In the genomic region with DNA sequence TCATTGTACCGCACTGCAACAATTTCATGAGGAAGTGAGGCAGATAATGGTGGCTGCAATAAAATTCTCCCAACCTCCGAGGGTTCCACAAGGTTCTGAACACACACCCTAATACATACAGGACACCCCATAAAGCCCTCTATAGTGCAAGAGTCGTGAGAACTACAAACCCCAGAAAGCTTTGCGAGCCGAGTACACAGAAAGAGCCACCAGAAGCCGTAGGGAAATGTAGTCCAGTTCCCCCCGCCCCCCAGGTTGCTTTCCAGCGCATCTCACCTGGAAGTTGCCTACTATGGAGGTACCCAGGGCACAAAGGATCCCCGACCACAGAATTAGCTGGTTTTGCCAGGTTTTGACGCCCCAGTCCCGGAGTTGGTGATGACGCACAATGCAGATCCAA, we compare ENCODE assay signal across 9 mouse cellular contexts. TPM values are rescaled to one million over a fixed set of nuclear protein-coding genes. Genes with fewer than 3 reads are reported as not detected.
DNase-seq lines count a peak whose midpoint lies in the region; ATAC-seq and TF ChIP-seq lines count a peak whose summit lies in the region.
"Had no signal": no experiment of that assay in that cellular context is flagged by ENCODE, and none has a peak within 500 bp of the region (broad histone marks: within the 10 kb centered on the region; RNA-seq: fewer than 3 reads in every experiment).

No protein-coding gene starts in this region.

- H3K9ac ChIP-seq in liver, adult 2 months (ENCODE audit: low read depth, low read length), result 0 out of 2 replicates have a peak overlapping the region, but pooled peaks have one; percentile 51
- H3K9ac ChIP-seq in hindbrain, embryonic 13.5 days, result no peak overlapping the region
- H3K9ac ChIP-seq in limb, embryonic 14.5 days (ENCODE audit: low read depth, low read length, severe bottlenecking), result peak overlapping the region; percentile 40; the same call in 1 of the 2 replicates
- 0 out of 2 replicates have a peak overlapping the region, but pooled peaks have one; percentile 36 for H3K9ac ChIP-seq in midbrain, embryonic 14.5 days (replicated peaks; ENCODE audit: low read length)

- DNase-seq in liver, adult 2 months (ENCODE audit: extremely low read depth, low read depth, low spot score), result no peak
- no peak for DNase-seq in liver
- no peak for DNase-seq in limb, embryonic 14.5 days (ENCODE audit: low spot score)
- DNase-seq in midbrain, embryonic 14.5 days, result peak; percentile 70
- peak; percentile 27 for DNase-seq in thymus, postnatal 25 days
- DNase-seq in urinary bladder, postnatal 36 days (ENCODE audit: low spot score in 2 of 2), result no peak

- TF ChIP-seq CTCF in liver, adult 2 months (IDR thresholded peaks at IDR 0.05; ENCODE audit: low read depth, low read length), result no peak

- peak overlapping the region; percentile 40 for H3K27ac ChIP-seq in liver, adult 2 months (replicated peaks; ENCODE audit: insufficient read depth, low read depth, low read length)
- no peak overlapping the region for H3K27ac ChIP-seq in hindbrain, embryonic 13.5 days
- no peak overlapping the region for H3K27ac ChIP-seq in limb, embryonic 14.5 days (replicated peaks; ENCODE audit: low read depth, low read length)
- H3K27ac ChIP-seq in midbrain, embryonic 14.5 days (replicated peaks; ENCODE audit: low read depth, low read length), result no peak overlapping the region

- H3K79me2 ChIP-seq in liver, adult 2 months (ENCODE audit: control insufficient read depth, insufficient read depth, low read length), result no peaks in the 10 kb centered on the region

- peak; percentile 23; the same call in 1 of the 2 replicates for ATAC-seq in common myeloid progenitor, adult 5-6 weeks (replicated peaks; ENCODE audit: low read depth, poor library complexity, severe bottlenecking)
- peak; percentile 62; the same call in 1 of the 2 replicates for ATAC-seq in hindbrain, embryonic 13.5 days (ENCODE audit: low FRiP score)
- no peak; the same call in 1 of the 2 replicates for ATAC-seq in limb, embryonic 14.5 days (ENCODE audit: low FRiP score, low read depth)
- no peak for ATAC-seq in midbrain, embryonic 14.5 days (ENCODE audit: low FRiP score, low TSS enrichment)

- 33% methylated on average over 12 of the region's 12 CpGs for WGBS in liver, adult 2 months
- 47% methylated on average over 12 of the region's 12 CpGs for WGBS in hindbrain, embryonic 13.5 days
- 36% methylated on average over 12 of the region's 12 CpGs for WGBS in limb, embryonic 14.5 days
- 41% methylated on average over 12 of the region's 12 CpGs for WGBS in midbrain, embryonic 14.5 days

- H3K4me2 ChIP-seq in hindbrain, embryonic 13.5 days, result peak overlapping the region; percentile 47
- H3K4me2 ChIP-seq in limb, embryonic 14.5 days (replicated peaks; ENCODE audit: low read depth, low read length, severe bottlenecking), result peak overlapping the region; percentile 43
- peak overlapping the region; percentile 51 for H3K4me2 ChIP-seq in midbrain, embryonic 14.5 days (ENCODE audit: low read length)

- peaks cover 3% of the 10 kb centered on the region; the same call in 1 of the 2 replicates for H3K27me3 ChIP-seq in liver, adult 2 months (ENCODE audit: control insufficient read depth, insufficient read depth, low read length)
- no peaks in the 10 kb centered on the region; the same call in 1 of the 2 replicates for H3K27me3 ChIP-seq in hindbrain, embryonic 13.5 days
- no peaks in the 10 kb centered on the region for H3K27me3 ChIP-seq in limb, embryonic 14.5 days (ENCODE audit: control insufficient read depth, insufficient read depth, low read length)
- no peaks in the 10 kb centered on the region for H3K27me3 ChIP-seq in midbrain, embryonic 14.5 days (ENCODE audit: control insufficient read depth, insufficient read depth, low read length)

- H3K4me1 ChIP-seq in liver, adult 2 months (ENCODE audit: control insufficient read depth, insufficient read depth, low read length), result no peaks in the 10 kb centered on the region
- no peaks in the 10 kb centered on the region for H3K4me1 ChIP-seq in hindbrain, embryonic 13.5 days (replicated peaks)
- H3K4me1 ChIP-seq in limb, embryonic 14.5 days (ENCODE audit: control insufficient read depth, insufficient read depth, low read length), result no peaks in the 10 kb centered on the region
- H3K4me1 ChIP-seq in midbrain, embryonic 14.5 days (ENCODE audit: control insufficient read depth, insufficient read depth, low read length), result no peaks in the 10 kb centered on the region

- TF ChIP-seq POLR2A in liver, adult 2 months (IDR thresholded peaks at IDR 0.05; ENCODE audit: extremely low read depth, insufficient read depth, low read length), result no peak
- TF ChIP-seq POLR2A in limb, embryonic 14.5 days (IDR thresholded peaks at IDR 0.05; ENCODE audit: borderline replicate concordance, extremely low read depth, insufficient read depth, insufficient read length), result no peak

- peak overlapping the region; percentile 50 for H3K4me3 ChIP-seq in liver, adult 2 months (ENCODE audit: insufficient read depth, low read depth, low read length)
- peak overlapping the region; percentile 18; the same call in 1 of the 2 replicates for H3K4me3 ChIP-seq in hindbrain, embryonic 13.5 days
- peak overlapping the region; percentile 28 for H3K4me3 ChIP-seq in limb, embryonic 14.5 days (replicated peaks; ENCODE audit: low read length)
- H3K4me3 ChIP-seq in midbrain, embryonic 14.5 days (replicated peaks; ENCODE audit: low read depth, low read length), result peak overlapping the region; percentile 18
- H3K4me3 ChIP-seq: myocyte had no signal

- H3K36me3 ChIP-seq in liver, adult 2 months (ENCODE audit: control insufficient read depth, insufficient read depth, low read length), result no peaks in the 10 kb centered on the region
- H3K36me3 ChIP-seq in hindbrain, embryonic 13.5 days, result 0 out of 2 replicates have a peak, but pooled peaks cover 2% of the 10 kb centered on the region
- H3K36me3 ChIP-seq in limb, embryonic 14.5 days (ENCODE audit: control insufficient read depth, insufficient read depth, low read length), result no peaks in the 10 kb centered on the region
- no peaks in the 10 kb centered on the region for H3K36me3 ChIP-seq in midbrain, embryonic 14.5 days (ENCODE audit: control insufficient read depth, insufficient read depth, low read length)

- H3K9me3 ChIP-seq in hindbrain, embryonic 13.5 days, result no peaks in the 10 kb centered on the region
- H3K9me3 ChIP-seq in limb, embryonic 14.5 days (ENCODE audit: control insufficient read depth, low read length), result no peaks in the 10 kb centered on the region
- no peaks in the 10 kb centered on the region for H3K9me3 ChIP-seq in midbrain, embryonic 14.5 days (ENCODE audit: control insufficient read depth, low read length)

RNA-seq across cellular contexts. Expression of gene Tmem150b, which starts 1.5 kb away (rescaled TPM):
- total RNA-seq in liver, adult 2 months (2014; rRNA removed), result 0.07 and 0.28 TPM in 2 replicates
- polyA plus RNA-seq in liver, adult 2 months (2012; rRNA removed), result 0.19 and 0.44 TPM in 2 replicates
- 6.6 and 8.3 TPM in 2 replicates for total RNA-seq in common myeloid progenitor, adult 5-6 weeks (2017)
- polyA plus RNA-seq in hindbrain, embryonic 13.5 days (2015; fragmentation: Nextera tagmentation; extraction: Ambion mirVana), result 0.12 and 0.19 TPM in 2 replicates
- 0.17 and 0.24 TPM in 2 replicates for polyA plus RNA-seq in limb, embryonic 14.5 days (2012; rRNA removed)
- 0.17 and 0.46 TPM in 2 replicates for polyA plus RNA-seq in limb, embryonic 14.5 days (2014; fragmentation: Nextera tagmentation; extraction: Ambion mirVana)
- polyA plus RNA-seq in midbrain, embryonic 14.5 days (2014; fragmentation: Nextera tagmentation; extraction: Ambion mirVana), result 0.12 and 0.42 TPM in 2 replicates

RNA-seq across cellular contexts. Expression of gene Kmt5c, which starts 16.4 kb away (rescaled TPM):
- 7.8 and 9.5 TPM in 2 replicates for total RNA-seq in liver, adult 2 months (2014; rRNA removed)
- polyA plus RNA-seq in liver, adult 2 months (2012; rRNA removed), result 23.5 and 35.1 TPM in 2 replicates
- total RNA-seq in common myeloid progenitor, adult 5-6 weeks (2017), result 33.0 and 37.9 TPM in 2 replicates
- 79.4 and 86.8 TPM in 2 replicates for polyA plus RNA-seq in hindbrain, embryonic 13.5 days (2015; fragmentation: Nextera tagmentation; extraction: Ambion mirVana)
- 161 and 223 TPM in 2 replicates for polyA plus RNA-seq in limb, embryonic 14.5 days (2012; rRNA removed)
- polyA plus RNA-seq in limb, embryonic 14.5 days (2014; fragmentation: Nextera tagmentation; extraction: Ambion mirVana), result 44.4 and 51.2 TPM in 2 replicates
- polyA plus RNA-seq in midbrain, embryonic 14.5 days (2014; fragmentation: Nextera tagmentation; extraction: Ambion mirVana), result 56.2 and 67.0 TPM in 2 replicates

RNA-seq across cellular contexts. Expression of gene Cox6b2, which starts 29.4 kb away (rescaled TPM):
- total RNA-seq in liver, adult 2 months (2014; rRNA removed), result not detected in 2 replicates
- 0.67 and 1.3 TPM in 2 replicates for polyA plus RNA-seq in liver, adult 2 months (2012; rRNA removed)
- total RNA-seq in common myeloid progenitor, adult 5-6 weeks (2017), result 63.5 and 74.7 TPM in 2 replicates
- 16.4 and 21.1 TPM in 2 replicates for polyA plus RNA-seq in hindbrain, embryonic 13.5 days (2015; fragmentation: Nextera tagmentation; extraction: Ambion mirVana)
- 91.7 and 127 TPM in 2 replicates for polyA plus RNA-seq in limb, embryonic 14.5 days (2012; rRNA removed)
- polyA plus RNA-seq in limb, embryonic 14.5 days (2014; fragmentation: Nextera tagmentation; extraction: Ambion mirVana), result 44.7 and 48.9 TPM in 2 replicates
- polyA plus RNA-seq in midbrain, embryonic 14.5 days (2014; fragmentation: Nextera tagmentation; extraction: Ambion mirVana), result 10.2 and 13.0 TPM in 2 replicates

RNA-seq across cellular contexts. Expression of gene Brsk1, which starts 33.1 kb away (rescaled TPM):
- 0.07 and 0.09 TPM in 2 replicates for total RNA-seq in liver, adult 2 months (2014; rRNA removed)
- polyA plus RNA-seq in liver, adult 2 months (2012; rRNA removed), result 0.27 and 0.40 TPM in 2 replicates
- total RNA-seq in common myeloid progenitor, adult 5-6 weeks (2017), result not detected in 2 replicates
- 7.2 and 7.5 TPM in 2 replicates for polyA plus RNA-seq in hindbrain, embryonic 13.5 days (2015; fragmentation: Nextera tagmentation; extraction: Ambion mirVana)
- polyA plus RNA-seq in limb, embryonic 14.5 days (2012; rRNA removed), result 26.4 and 33.0 TPM in 2 replicates
- polyA plus RNA-seq in limb, embryonic 14.5 days (2014; fragmentation: Nextera tagmentation; extraction: Ambion mirVana), result 1.3 and 1.7 TPM in 2 replicates
- 10.0 and 10.8 TPM in 2 replicates for polyA plus RNA-seq in midbrain, embryonic 14.5 days (2014; fragmentation: Nextera tagmentation; extraction: Ambion mirVana)

RNA-seq across cellular contexts. Expression of gene Hspbp1, which starts 38.6 kb away (rescaled TPM):
- total RNA-seq in liver, adult 2 months (2014; rRNA removed), result 18.2 and 25.5 TPM in 2 replicates
- polyA plus RNA-seq in liver, adult 2 months (2012; rRNA removed), result 27.3 and 30.6 TPM in 2 replicates
- total RNA-seq in common myeloid progenitor, adult 5-6 weeks (2017), result 28.6 and 43.6 TPM in 2 replicates
- 128 and 137 TPM in 2 replicates for polyA plus RNA-seq in hindbrain, embryonic 13.5 days (2015; fragmentation: Nextera tagmentation; extraction: Ambion mirVana)
- polyA plus RNA-seq in limb, embryonic 14.5 days (2012; rRNA removed), result 55.6 and 72.9 TPM in 2 replicates
- polyA plus RNA-seq in limb, embryonic 14.5 days (2014; fragmentation: Nextera tagmentation; extraction: Ambion mirVana), result 77.5 and 82.5 TPM in 2 replicates
- 136 and 169 TPM in 2 replicates for polyA plus RNA-seq in midbrain, embryonic 14.5 days (2014; fragmentation: Nextera tagmentation; extraction: Ambion mirVana)

Comparison
In these comparisons a context has a peak if more than half of its experiments do, and no peak if none do; other contexts are left out.
1. DNase-seq: peak in midbrain, embryonic 14.5 days (single experiment) and thymus, postnatal 25 days (single experiment); none in liver, adult 2 months (single experiment), liver (single experiment), limb, embryonic 14.5 days (single experiment) and urinary bladder, postnatal 36 days (0 of 2).
2. ATAC-seq: peak in common myeloid progenitor, adult 5-6 weeks (single experiment) and hindbrain, embryonic 13.5 days (single experiment); none in limb, embryonic 14.5 days (single experiment) and midbrain, embryonic 14.5 days (single experiment).
3. Peak in every context shown above with its lines, with median percentiles within 50 percentile points of each other: H3K4me3 ChIP-seq and H3K4me2 ChIP-seq.